Mouse (Mus musculus) heart, embryonic 15.5 days (tissue): ENCODE results near the gene Ccdc43. TPM values are rescaled to one million over a fixed set of nuclear protein-coding genes. Genes with fewer than 3 reads are reported as not detected.

Experiments
- ATAC-seq: fragments of 200-750 bp; cut with Nextera tagmentation; replicated peaks from 2 replicates; pipeline ENCODE4 v1.8.0; 2017; ENCODE audit warnings: low read depth, moderate TSS enrichment; ENCODE audit not compliant: insufficient number of reproducible peaks, insufficient read depth, low FRiP score
- H3K27ac ChIP-seq: fragments of 300-500 bp; sonication (generic); 2 replicates; pipeline ENCODE4 v1.5.1; 2015; ENCODE audit warnings: mild to moderate bottlenecking, inconsistent platforms
- H3K27me3 ChIP-seq: fragments of 300-500 bp; sonication (generic); 2 replicates; pipeline ENCODE4 v1.6.1; 2015; ENCODE audit warnings: inconsistent platforms
- H3K36me3 ChIP-seq: fragments of 300-500 bp; sonication (generic); 2 replicates; pipeline ENCODE4 v1.6.1; 2015; ENCODE audit warnings: mild to moderate bottlenecking, inconsistent platforms
- H3K4me1 ChIP-seq: fragments of 300-500 bp; sonication (generic); replicated peaks from 2 replicates; pipeline ENCODE4 v1.6.1; 2015; ENCODE audit warnings: inconsistent platforms
- H3K4me2 ChIP-seq: fragments of 300-500 bp; sonication (generic); 2 replicates; pipeline ENCODE4 v1.6.1; 2015; ENCODE audit warnings: inconsistent platforms, mild to moderate bottlenecking, moderate library complexity
- H3K4me3 ChIP-seq: fragments of 300-500 bp; sonication (generic); 2 replicates; pipeline ENCODE4 v1.5.1; 2015; ENCODE audit warnings: mild to moderate bottlenecking, inconsistent platforms
- H3K9ac ChIP-seq: fragments of 300-500 bp; sonication (generic); 2 replicates; pipeline ENCODE4 v1.6.1; 2015; ENCODE audit warnings: mild to moderate bottlenecking, inconsistent platforms
- H3K9me3 ChIP-seq: fragments of 300-500 bp; sonication (generic); replicated peaks from 2 replicates; pipeline ENCODE4 v1.6.1; 2016; ENCODE audit warnings: inconsistent platforms
- WGBS: fragments of 180-500 bp; shearing (Covaris S2); methylation state at CpG from one replicate; pipeline ENCODE4 v1.1.7; 2015; ENCODE audit warnings: mixed read lengths; 5-methylcytosine and 5-hydroxymethylcytosine counted together
- polyA plus RNA-seq: library from polyadenylated mRNA; unstranded; fragments of >200 nt; fragmentation: Nextera tagmentation; extraction: Ambion mirVana; gene quantifications from 2 replicates; pipeline ENCODE4 v1.2.1, GENCODE M21; 2015

The Ccdc43 gene
- 30.7 and 33.9 TPM in 2 replicates for polyA plus RNA-seq

GRCm38 (mm10) chr11:102697338-102698017, at the start of gene Ccdc43:
Gene Ccdc43 (minus strand): TSS chr11:102697782.
- peak within 1 kb of the TSS; percentile 86 for H3K4me3 ChIP-seq
- H3K9ac ChIP-seq = peak within 1 kb of the TSS; percentile 85
- peaks cover 17% of the 10 kb centered on the region for H3K4me1 ChIP-seq
- H3K9me3 ChIP-seq = no peaks in the 10 kb centered on the region
- ATAC-seq = peak; percentile 94
- no peaks in the 10 kb centered on the region for H3K27me3 ChIP-seq
- peak within 1 kb of the TSS; percentile 89 for H3K4me2 ChIP-seq
- WGBS = under 1% methylated on average over 49 of the region's 49 CpGs
- H3K27ac ChIP-seq = peak within 1 kb of the TSS; percentile 58
- H3K36me3 ChIP-seq = peaks cover 5% of the 10 kb centered on the region; the same call in 1 of the 2 replicates

- Histone ChIP-seq H3K4me1 (peaks cover 8% of the 10 kb centered on the region), H3K4me3 (no peak overlapping the region), H3K4me2 (no peak overlapping the region), H3K9ac (no peak overlapping the region), H3K27me3 (no peaks in the 10 kb centered on the region), H3K9me3 (no peaks in the 10 kb centered on the region), H3K36me3 (no peaks in the 10 kb centered on the region), H3K27ac (no peak overlapping the region)
- ATAC-seq = no peak
- WGBS = 83% methylated on average over 3 of the region's 3 CpGs
These were observed 47.2 kb upstream of the Ccdc43 start for GRCm38 (mm10) chr11:102744746-102745145.

- Histone ChIP-seq H3K9ac (no peak overlapping the region), H3K27me3 (peaks cover 5% of the 10 kb centered on the region), H3K4me2 (no peak overlapping the region), H3K4me3 (no peak overlapping the region), H3K36me3 (no peaks in the 10 kb centered on the region), H3K27ac (no peak overlapping the region), H3K9me3 (no peaks in the 10 kb centered on the region), H3K4me1 (peaks cover 16% of the 10 kb centered on the region)
- ATAC-seq = no peak
- WGBS = 73% methylated on average over 5 of the region's 5 CpGs
These were observed 45.3 kb upstream of the Ccdc43 start for GRCm38 (mm10) chr11:102742843-102743242.

GRCm38 (mm10) chr11:102742066-102742465, 44.5 kb upstream of the Ccdc43 start:
- no peak for ATAC-seq
- Histone ChIP-seq H3K27ac (no peak overlapping the region), H3K9ac (no peak overlapping the region), H3K4me3 (no peak overlapping the region), H3K9me3 (no peaks in the 10 kb centered on the region), H3K4me2 (no peak overlapping the region), H3K27me3 (peaks cover 5% of the 10 kb centered on the region), H3K4me1 (peaks cover 16% of the 10 kb centered on the region), H3K36me3 (no peaks in the 10 kb centered on the region)
- 72% methylated on average over 7 of the region's 7 CpGs for WGBS

- Histone ChIP-seq H3K9me3 (no peaks in the 10 kb centered on the region), H3K27ac (peak overlapping the region; percentile 9; the same call in 1 of the 2 replicates), H3K27me3 (peaks cover 5% of the 10 kb centered on the region), H3K4me2 (peak overlapping the region; percentile 27; the same call in 1 of the 2 replicates), H3K4me1 (peaks cover 16% of the 10 kb centered on the region), H3K4me3 (0 out of 2 replicates have a peak overlapping the region, but pooled peaks have one; percentile 7), H3K36me3 (no peaks in the 10 kb centered on the region), H3K9ac (peak overlapping the region; percentile 21; the same call in 1 of the 2 replicates)
- WGBS = 28% methylated on average over 22 of the region's 22 CpGs
- ATAC-seq = no peak
These were observed 43.8 kb upstream of the Ccdc43 start for GRCm38 (mm10) chr11:102741129-102741950.

GRCm38 (mm10) chr11:102740634-102741033, 43.1 kb upstream of the Ccdc43 start:
- Histone ChIP-seq H3K4me1 (peaks cover 16% of the 10 kb centered on the region), H3K9me3 (no peaks in the 10 kb centered on the region), H3K36me3 (no peaks in the 10 kb centered on the region), H3K9ac (no peak overlapping the region), H3K27ac (no peak overlapping the region), H3K4me3 (no peak overlapping the region), H3K4me2 (no peak overlapping the region), H3K27me3 (peaks cover 5% of the 10 kb centered on the region)
- 67% methylated on average over 11 of the region's 11 CpGs for WGBS
- ATAC-seq = no peak

- ATAC-seq = peak; percentile 37; the same call in 1 of the 2 replicates
- peak overlapping the region; percentile 78 for H3K4me2 ChIP-seq
- peak overlapping the region; percentile 8; the same call in 1 of the 2 replicates for H3K9ac ChIP-seq
- H3K4me1 ChIP-seq = peaks cover 16% of the 10 kb centered on the region
- H3K4me3 ChIP-seq = peak overlapping the region; percentile 40
- H3K36me3 ChIP-seq = no peaks in the 10 kb centered on the region
- 6% methylated on average over 20 of the region's 20 CpGs for WGBS
- no peaks in the 10 kb centered on the region for H3K9me3 ChIP-seq
- H3K27me3 ChIP-seq = peaks cover 5% of the 10 kb centered on the region
- no peak overlapping the region for H3K27ac ChIP-seq
These were observed 41.8 kb upstream of the Ccdc43 start for GRCm38 (mm10) chr11:102739278-102739966.

GRCm38 (mm10) chr11:102738046-102738445, 40.5 kb upstream of the Ccdc43 start:
- Histone ChIP-seq H3K27me3 (peaks cover 5% of the 10 kb centered on the region), H3K27ac (no peak overlapping the region), H3K4me2 (no peak overlapping the region), H3K4me3 (no peak overlapping the region), H3K9me3 (no peaks in the 10 kb centered on the region), H3K9ac (no peak overlapping the region), H3K36me3 (no peaks in the 10 kb centered on the region), H3K4me1 (peaks cover 16% of the 10 kb centered on the region)
- ATAC-seq = no peak
- 87% methylated on average over 3 of the region's 3 CpGs for WGBS

GRCm38 (mm10) chr11:102734961-102735360, 37.4 kb upstream of the Ccdc43 start:
- WGBS = 91% methylated on average over 6 of the region's 6 CpGs
- H3K4me1 ChIP-seq = peaks cover 9% of the 10 kb centered on the region

GRCm38 (mm10) chr11:102733146-102733545, 35.6 kb upstream of the Ccdc43 start:
- Histone ChIP-seq H3K27me3 (peaks cover 2% of the 10 kb centered on the region), H3K9me3 (no peaks in the 10 kb centered on the region), H3K27ac (no peak overlapping the region), H3K9ac (no peak overlapping the region), H3K4me3 (no peak overlapping the region), H3K4me1 (no peaks in the 10 kb centered on the region), H3K36me3 (no peaks in the 10 kb centered on the region), H3K4me2 (no peak overlapping the region)
- 65% methylated on average over 5 of the region's 5 CpGs for WGBS
- ATAC-seq = no peak

More at GRCm38 (mm10) chr11:102734961-102735360, 37.4 kb upstream of the Ccdc43 start:
- Histone ChIP-seq H3K36me3 (no peaks in the 10 kb centered on the region), H3K9ac (no peak overlapping the region), H3K27me3 (peaks cover 5% of the 10 kb centered on the region), H3K4me3 (no peak overlapping the region), H3K27ac (no peak overlapping the region), H3K9me3 (no peaks in the 10 kb centered on the region), H3K4me2 (no peak overlapping the region)
- no peak for ATAC-seq

- Histone ChIP-seq H3K4me1 (no peaks in the 10 kb centered on the region), H3K4me3 (no peak overlapping the region), H3K27me3 (no peaks in the 10 kb centered on the region), H3K36me3 (no peaks in the 10 kb centered on the region), H3K9me3 (no peaks in the 10 kb centered on the region), H3K9ac (no peak overlapping the region), H3K4me2 (no peak overlapping the region), H3K27ac (no peak overlapping the region)
- ATAC-seq = no peak
- 69% methylated on average over 6 of the region's 6 CpGs for WGBS
These were observed 33.8 kb upstream of the Ccdc43 start for GRCm38 (mm10) chr11:102731366-102731765.
